Mouse (Mus musculus): ENCODE measurements around the gene Dexi. TPM values are rescaled to one million over a fixed set of nuclear protein-coding genes. Genes with fewer than 3 reads are reported as not detected.
A peak's percentile ranks its signal among the peaks of the same experiment; 100 is the strongest.

Gene Dexi
- polyA plus RNA-seq, 1 experiment from 2014 or later: 14.9 TPM

DNA sequence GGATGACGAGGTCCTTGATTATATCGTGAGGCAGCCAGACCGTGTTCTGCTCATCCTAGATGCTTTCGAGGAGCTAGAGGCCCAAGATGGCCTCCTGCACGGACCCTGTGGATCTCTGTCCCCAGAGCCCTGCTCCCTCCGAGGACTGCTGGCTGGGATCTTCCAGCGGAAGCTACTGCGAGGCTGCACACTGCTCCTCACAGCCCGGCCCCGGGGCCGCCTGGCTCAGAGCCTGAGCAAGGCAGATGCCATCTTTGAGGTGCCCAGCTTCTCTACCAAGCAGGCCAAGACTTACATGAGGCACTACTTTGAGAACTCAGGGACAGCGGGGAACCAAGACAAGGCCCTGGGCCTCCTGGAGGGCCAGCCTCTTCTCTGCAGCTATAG, 31.7 kb downstream of the Dexi start:
- no peaks in the 10 kb centered on the region for H3K36me3 ChIP-seq (ENCODE audit: control insufficient read depth, insufficient read depth)
- H3K4me2 ChIP-seq (ENCODE audit: low read length): no peak overlapping the region
- no peaks in the 10 kb centered on the region for H3K9me3 ChIP-seq (ENCODE audit: control insufficient read depth, low read length)
- no peak overlapping the region for H3K4me3 ChIP-seq (replicated peaks; ENCODE audit: low read length)
- no peak; the same call in 1 of the 2 replicates for ATAC-seq
- H3K27ac ChIP-seq (ENCODE audit: low read length): no peak overlapping the region
- H3K4me1 ChIP-seq (replicated peaks; ENCODE audit: control insufficient read depth, insufficient read depth, low read length): 0 out of 2 replicates have a peak, but pooled peaks cover 3% of the 10 kb centered on the region
- 78% methylated on average over 12 of the region's 12 CpGs for WGBS
- H3K27me3 ChIP-seq (replicated peaks; ENCODE audit: control insufficient read depth, insufficient read depth, low read length): 0 out of 2 replicates have a peak, but pooled peaks cover 2% of the 10 kb centered on the region
- H3K9ac ChIP-seq (replicated peaks; ENCODE audit: low read depth, low read length): no peak overlapping the region

DNA sequence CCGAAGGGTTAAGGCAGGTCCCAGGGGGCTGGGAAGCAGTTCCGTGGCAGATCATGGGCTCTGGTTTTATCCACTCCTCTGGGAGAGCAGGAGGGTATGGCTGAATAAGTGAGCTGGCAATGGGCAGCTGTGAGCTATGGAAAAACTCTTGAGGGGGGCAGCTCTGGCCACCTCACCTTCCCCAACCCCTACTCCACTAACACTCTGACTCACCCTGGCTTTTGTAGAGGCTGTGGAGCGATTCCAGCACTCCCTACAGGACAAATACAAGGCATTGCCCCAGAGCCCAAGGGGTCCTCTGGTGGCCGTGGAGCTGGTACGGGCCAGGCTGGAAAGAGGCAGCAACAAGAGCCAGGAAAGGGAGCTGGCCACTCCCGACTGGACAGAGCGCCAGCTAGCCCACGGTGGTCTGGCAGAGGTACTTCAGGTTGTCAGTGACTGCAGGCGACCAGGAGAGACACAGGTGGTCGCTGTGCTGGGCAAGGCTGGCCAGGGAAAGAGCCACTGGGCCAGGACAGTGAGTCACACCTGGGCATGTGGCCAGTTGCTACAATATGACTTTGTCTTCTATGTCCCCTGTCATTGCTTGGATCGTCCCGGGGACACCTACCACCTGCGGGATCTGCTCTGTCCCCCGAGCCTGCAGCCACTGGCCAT, 32.2 kb downstream of the Dexi start:
- H3K9me3 ChIP-seq (ENCODE audit: control insufficient read depth, low read length): no peaks in the 10 kb centered on the region
- 51% methylated on average over 14 of the region's 14 CpGs for WGBS
- 0 out of 2 replicates have a peak, but pooled peaks cover 2% of the 10 kb centered on the region for H3K27me3 ChIP-seq (replicated peaks; ENCODE audit: control insufficient read depth, insufficient read depth, low read length)
- no peak for ATAC-seq
- H3K9ac ChIP-seq (replicated peaks; ENCODE audit: low read depth, low read length): no peak overlapping the region
- no peaks in the 10 kb centered on the region for H3K36me3 ChIP-seq (ENCODE audit: control insufficient read depth, insufficient read depth)
- no peak overlapping the region for H3K27ac ChIP-seq (ENCODE audit: low read length)
- 0 out of 2 replicates have a peak, but pooled peaks cover 3% of the 10 kb centered on the region for H3K4me1 ChIP-seq (replicated peaks; ENCODE audit: control insufficient read depth, insufficient read depth, low read length)
- no peak overlapping the region for H3K4me3 ChIP-seq (replicated peaks; ENCODE audit: low read length)
- H3K4me2 ChIP-seq (ENCODE audit: low read length): no peak overlapping the region

DNA sequence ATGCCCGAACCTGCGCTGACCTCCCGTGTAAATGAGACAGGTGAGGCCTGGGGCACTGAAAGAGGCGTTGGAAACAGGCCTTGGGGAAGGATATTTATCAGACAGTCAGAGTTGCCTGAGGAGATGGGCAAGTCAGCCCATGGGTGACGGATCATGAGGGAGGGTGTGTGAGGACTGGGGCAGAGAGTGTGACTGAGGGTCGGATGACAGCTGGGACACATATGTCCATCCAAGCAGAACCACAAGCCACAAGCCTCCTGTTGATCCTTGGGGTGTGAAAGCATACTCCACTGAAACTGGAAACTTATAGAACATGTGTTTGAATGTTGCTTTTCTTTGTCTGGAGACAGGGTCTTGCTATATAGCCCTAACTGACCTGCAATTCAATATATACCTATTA, 34.2 kb downstream of the Dexi start:
- 0 out of 2 replicates have a peak, but pooled peaks cover 2% of the 10 kb centered on the region for H3K27me3 ChIP-seq (replicated peaks; ENCODE audit: control insufficient read depth, insufficient read depth, low read length)
- no peak for ATAC-seq
- WGBS: 81% methylated on average over 6 of the region's 6 CpGs
- no peaks in the 10 kb centered on the region for H3K9me3 ChIP-seq (ENCODE audit: control insufficient read depth, low read length)
- H3K27ac ChIP-seq (ENCODE audit: low read length): no peak overlapping the region
- 0 out of 2 replicates have a peak, but pooled peaks cover 3% of the 10 kb centered on the region for H3K4me1 ChIP-seq (replicated peaks; ENCODE audit: control insufficient read depth, insufficient read depth, low read length)
- no peak overlapping the region for H3K4me3 ChIP-seq (replicated peaks; ENCODE audit: low read length)
- no peak overlapping the region for H3K9ac ChIP-seq (replicated peaks; ENCODE audit: low read depth, low read length)
- no peaks in the 10 kb centered on the region for H3K36me3 ChIP-seq (ENCODE audit: control insufficient read depth, insufficient read depth)
- H3K4me2 ChIP-seq (ENCODE audit: low read length): no peak overlapping the region

DNA sequence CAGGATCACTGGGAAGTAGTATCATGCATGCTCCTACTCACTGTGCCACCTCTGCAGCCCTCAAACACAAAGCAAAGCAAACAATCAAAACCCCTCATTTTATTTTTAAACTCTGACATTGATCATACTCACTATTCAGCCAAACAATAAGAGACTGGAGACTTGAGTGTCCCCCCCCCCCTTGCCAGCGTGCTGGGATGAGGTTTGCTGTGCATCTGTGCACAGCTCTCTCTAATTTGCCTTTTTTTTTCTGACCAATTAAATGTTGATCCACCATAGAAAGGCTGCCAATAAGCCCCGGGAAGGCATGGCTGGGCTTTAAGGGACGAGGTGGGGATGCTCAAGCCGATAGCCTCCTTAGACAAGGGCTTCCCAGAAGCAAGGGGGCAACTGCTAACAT, 35.4 kb downstream of the Dexi start:
- Histone ChIP-seq H3K9ac (replicated peaks; ENCODE audit: low read depth, low read length) (no peak overlapping the region), H3K4me3 (replicated peaks; ENCODE audit: low read length) (no peak overlapping the region), H3K27me3 (replicated peaks; ENCODE audit: control insufficient read depth, insufficient read depth, low read length) (0 out of 2 replicates have a peak, but pooled peaks cover 2% of the 10 kb centered on the region), H3K4me2 (ENCODE audit: low read length) (no peak overlapping the region), H3K4me1 (replicated peaks; ENCODE audit: control insufficient read depth, insufficient read depth, low read length) (0 out of 2 replicates have a peak, but pooled peaks cover 3% of the 10 kb centered on the region), H3K27ac (ENCODE audit: low read length) (no peak overlapping the region), H3K9me3 (ENCODE audit: control insufficient read depth, low read length) (no peaks in the 10 kb centered on the region), H3K36me3 (ENCODE audit: control insufficient read depth, insufficient read depth) (no peaks in the 10 kb centered on the region)
- WGBS: 14% methylated on average over 4 of the region's 4 CpGs
- ATAC-seq: peak; percentile 52

DNA sequence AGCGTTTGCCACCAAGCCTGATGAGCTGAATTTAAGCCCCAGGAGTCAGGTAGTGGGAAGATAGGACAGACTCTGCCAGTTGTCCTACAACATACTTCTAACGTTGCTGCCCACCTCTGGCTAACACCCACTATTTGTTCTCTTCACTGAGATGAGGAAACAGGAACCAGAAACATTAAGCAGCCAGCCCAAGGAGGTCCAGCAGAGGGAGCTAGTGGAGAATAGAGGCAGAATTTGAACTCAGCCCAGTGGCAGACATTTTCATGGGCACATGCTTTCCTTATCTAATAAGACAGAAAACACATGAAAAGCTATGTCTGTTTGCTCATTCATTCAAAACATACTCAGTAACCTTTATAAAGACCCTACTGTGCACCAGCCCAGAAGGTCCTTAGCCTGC, 39.8 kb downstream of the Dexi start:
- Histone ChIP-seq H3K27ac (ENCODE audit: low read length) (no peak overlapping the region), H3K9me3 (ENCODE audit: control insufficient read depth, low read length) (no peaks in the 10 kb centered on the region), H3K27me3 (replicated peaks; ENCODE audit: control insufficient read depth, insufficient read depth, low read length) (no peaks in the 10 kb centered on the region), H3K4me1 (replicated peaks; ENCODE audit: control insufficient read depth, insufficient read depth, low read length) (0 out of 2 replicates have a peak, but pooled peaks cover 3% of the 10 kb centered on the region), H3K36me3 (ENCODE audit: control insufficient read depth, insufficient read depth) (no peaks in the 10 kb centered on the region), H3K4me2 (ENCODE audit: low read length) (no peak overlapping the region), H3K9ac (replicated peaks; ENCODE audit: low read depth, low read length) (no peak overlapping the region), H3K4me3 (replicated peaks; ENCODE audit: low read length) (no peak overlapping the region)
- 73% methylated on average over 2 of the region's 2 CpGs for WGBS
- no peak for ATAC-seq

DNA sequence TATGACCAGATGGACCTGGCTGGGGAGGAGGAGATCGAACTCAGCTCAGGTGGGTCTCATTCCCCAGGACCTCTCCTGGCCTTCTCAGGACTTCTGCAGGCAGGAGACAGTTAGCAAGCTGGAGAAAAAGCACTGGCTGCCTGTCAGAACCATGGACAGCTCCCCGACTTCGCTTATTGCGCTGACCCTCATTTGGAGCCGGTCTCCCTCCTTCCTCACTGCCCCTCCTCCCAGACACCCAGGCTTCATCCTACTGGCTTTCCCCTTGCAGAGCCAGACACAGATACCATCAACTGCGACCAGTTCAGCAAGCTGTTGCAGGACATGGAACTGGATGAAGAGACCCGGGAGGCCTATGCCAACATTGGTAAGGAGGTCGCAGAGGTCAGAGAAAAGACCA, 41.0 kb downstream of the Dexi start:
- no peak for ATAC-seq
- H3K4me2 ChIP-seq (ENCODE audit: low read length): no peak overlapping the region
- no peaks in the 10 kb centered on the region for H3K4me1 ChIP-seq (replicated peaks; ENCODE audit: control insufficient read depth, insufficient read depth, low read length)
- H3K27ac ChIP-seq (ENCODE audit: low read length): no peak overlapping the region
- no peak overlapping the region for H3K4me3 ChIP-seq (replicated peaks; ENCODE audit: low read length)
- H3K36me3 ChIP-seq (ENCODE audit: control insufficient read depth, insufficient read depth): no peaks in the 10 kb centered on the region
- H3K27me3 ChIP-seq (replicated peaks; ENCODE audit: control insufficient read depth, insufficient read depth, low read length): no peaks in the 10 kb centered on the region
- no peak overlapping the region for H3K9ac ChIP-seq (replicated peaks; ENCODE audit: low read depth, low read length)
- H3K9me3 ChIP-seq (ENCODE audit: control insufficient read depth, low read length): no peaks in the 10 kb centered on the region
- WGBS: 16% methylated on average over 8 of the region's 8 CpGs

DNA sequence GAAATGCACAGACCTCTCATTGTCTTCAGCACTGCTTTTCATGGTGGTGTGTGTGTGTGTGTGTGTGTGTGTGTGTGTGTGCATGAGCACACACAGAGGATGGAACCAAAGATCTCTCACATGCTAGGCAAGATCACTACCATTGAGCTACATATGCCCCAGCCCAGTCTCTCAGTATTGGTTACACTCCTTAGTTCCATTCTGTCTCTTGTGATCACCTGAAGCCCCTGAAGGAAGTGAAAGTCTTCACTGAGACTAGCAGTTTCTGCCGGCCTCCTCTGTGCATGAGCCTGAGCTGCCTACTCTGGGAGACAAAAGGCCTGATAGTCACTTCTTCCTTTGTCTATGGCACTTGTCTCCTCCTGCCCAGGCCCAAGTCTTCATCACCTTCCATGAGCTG, 43.7 kb downstream of the Dexi start:
- Histone ChIP-seq H3K4me2 (ENCODE audit: low read length) (no peak overlapping the region), H3K9me3 (ENCODE audit: control insufficient read depth, low read length) (no peaks in the 10 kb centered on the region), H3K36me3 (ENCODE audit: control insufficient read depth, insufficient read depth) (no peaks in the 10 kb centered on the region), H3K4me1 (replicated peaks; ENCODE audit: control insufficient read depth, insufficient read depth, low read length) (no peaks in the 10 kb centered on the region), H3K4me3 (replicated peaks; ENCODE audit: low read length) (no peak overlapping the region), H3K9ac (replicated peaks; ENCODE audit: low read depth, low read length) (no peak overlapping the region), H3K27me3 (replicated peaks; ENCODE audit: control insufficient read depth, insufficient read depth, low read length) (no peaks in the 10 kb centered on the region), H3K27ac (ENCODE audit: low read length) (no peak overlapping the region)
- whole genome bisulfite sequencing: 56% methylated on average over 1 of the region's 1 CpGs
- ATAC-seq: no peak

DNA sequence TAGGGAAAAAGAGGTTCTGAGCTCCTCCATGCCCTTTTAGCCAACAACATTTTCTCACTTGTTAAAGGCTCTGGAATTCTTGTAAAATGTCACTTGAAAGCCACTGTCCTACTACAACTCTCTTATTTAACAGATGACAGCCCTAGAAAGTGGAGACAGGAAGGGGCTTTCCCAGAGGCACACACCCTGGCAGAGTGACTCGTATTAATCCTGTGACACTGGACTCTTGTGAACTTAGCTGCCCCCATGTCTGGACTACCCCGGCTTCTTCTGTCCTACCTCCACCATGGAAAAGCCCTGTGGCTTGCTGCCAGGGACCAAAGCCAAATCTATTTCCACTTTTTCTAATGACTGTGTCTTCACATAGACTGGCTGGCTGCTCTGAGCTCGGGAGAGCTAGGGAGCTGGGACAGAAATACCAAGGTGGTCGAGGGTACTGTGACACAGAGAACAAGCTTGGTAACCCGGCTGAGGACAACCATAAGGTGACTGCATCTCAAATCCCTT, 44.7 kb downstream of the Dexi start:
- H3K27me3 ChIP-seq (replicated peaks; ENCODE audit: control insufficient read depth, insufficient read depth, low read length): no peaks in the 10 kb centered on the region
- no peaks in the 10 kb centered on the region for H3K9me3 ChIP-seq (ENCODE audit: control insufficient read depth, low read length)
- 58% methylated on average over 5 of the region's 5 CpGs for WGBS
- no peak overlapping the region for H3K27ac ChIP-seq (ENCODE audit: low read length)
- H3K9ac ChIP-seq (replicated peaks; ENCODE audit: low read depth, low read length): no peak overlapping the region
- H3K36me3 ChIP-seq (ENCODE audit: control insufficient read depth, insufficient read depth): no peaks in the 10 kb centered on the region
- no peak for ATAC-seq
- no peak overlapping the region for H3K4me3 ChIP-seq (replicated peaks; ENCODE audit: low read length)
- no peaks in the 10 kb centered on the region for H3K4me1 ChIP-seq (replicated peaks; ENCODE audit: control insufficient read depth, insufficient read depth, low read length)
- no peak overlapping the region for H3K4me2 ChIP-seq (ENCODE audit: low read length)

DNA sequence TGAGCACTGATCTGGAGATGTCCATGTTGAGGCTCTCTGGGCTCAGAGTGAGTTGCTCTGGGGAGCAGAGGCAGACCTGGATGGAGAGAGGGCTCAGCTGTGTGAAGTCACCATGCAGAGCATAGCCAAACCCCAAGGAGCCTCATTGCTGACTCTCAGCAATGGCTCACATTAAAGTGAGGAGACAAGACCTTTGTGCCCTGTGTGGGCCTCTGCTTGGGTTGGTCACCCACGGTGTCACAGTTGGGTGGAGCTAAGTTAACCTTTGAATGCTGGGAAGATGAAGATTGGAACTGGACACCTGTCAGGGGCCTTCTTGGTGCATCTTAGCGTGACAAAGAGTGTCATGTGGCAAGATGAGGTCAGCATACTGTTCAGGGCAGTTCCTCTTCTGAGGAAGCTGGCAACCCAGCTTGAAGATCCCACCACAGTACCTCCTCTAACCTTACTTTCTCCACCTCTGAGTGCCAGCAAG, 47.0 kb downstream of the Dexi start:
- H3K9ac ChIP-seq (replicated peaks; ENCODE audit: low read depth, low read length): no peak overlapping the region
- no peak for ATAC-seq
- H3K4me2 ChIP-seq (ENCODE audit: low read length): no peak overlapping the region
- no peak overlapping the region for H3K27ac ChIP-seq (ENCODE audit: low read length)
- H3K9me3 ChIP-seq (ENCODE audit: control insufficient read depth, low read length): no peaks in the 10 kb centered on the region
- H3K27me3 ChIP-seq (replicated peaks; ENCODE audit: control insufficient read depth, insufficient read depth, low read length): no peaks in the 10 kb centered on the region
- WGBS: 66% methylated on average over 2 of the region's 2 CpGs
- H3K4me1 ChIP-seq (replicated peaks; ENCODE audit: control insufficient read depth, insufficient read depth, low read length): no peaks in the 10 kb centered on the region
- H3K4me3 ChIP-seq (replicated peaks; ENCODE audit: low read length): no peak overlapping the region
- no peaks in the 10 kb centered on the region for H3K36me3 ChIP-seq (ENCODE audit: control insufficient read depth, insufficient read depth)
